Comparison of ENCODE assay signal across 8 mouse cellular contexts in the genomic region with DNA sequence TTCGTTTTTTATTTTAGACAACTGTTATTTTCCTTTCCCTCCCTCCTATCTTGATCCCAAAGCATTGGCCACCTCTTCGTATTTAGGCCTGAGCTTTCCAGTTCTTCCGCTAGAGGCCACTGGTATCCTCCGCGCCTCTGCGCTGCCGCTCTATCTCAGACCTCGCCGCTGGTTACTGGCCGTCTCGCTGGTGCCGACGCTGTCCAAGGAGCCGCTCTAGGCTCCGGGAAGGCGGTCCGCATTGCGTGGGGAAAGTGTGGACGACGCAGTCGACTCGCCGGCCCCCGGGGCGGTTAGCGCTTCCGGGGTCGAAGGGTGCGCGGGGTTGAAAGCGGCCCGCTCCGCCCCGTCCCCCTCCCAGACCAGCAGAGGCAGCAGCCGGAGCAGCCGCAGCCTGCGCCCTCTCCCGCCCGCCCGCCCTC. TPM values are rescaled to one million over a fixed set of nuclear protein-coding genes. Genes with fewer than 3 reads are reported as not detected.
DNase-seq lines count a peak whose midpoint lies in the region; ATAC-seq lines count a peak whose summit lies in the region.

A gene (plus strand): TSS at position 357 of the 422 bp plus-strand sequence.

- peak within 1 kb of the TSS; percentile 85 for H3K9ac ChIP-seq in hindbrain, embryonic 11.5 days (ENCODE audit: low read depth, low read length)

- H3K9me3 ChIP-seq in hindbrain, embryonic 11.5 days (ENCODE audit: control insufficient read depth, low read length), result no peaks in the 10 kb centered on the region

- ATAC-seq in hindbrain, embryonic 11.5 days (ENCODE audit: low FRiP score), result peak; percentile 99

- WGBS in hindbrain, embryonic 11.5 days, result 1% methylated on average over 32 of the region's 40 CpGs

- H3K4me3 ChIP-seq in hindbrain, embryonic 11.5 days (ENCODE audit: low read depth, low read length), result peak within 1 kb of the TSS; percentile 77

- DNase-seq in Muller cell, postnatal 12 days (ENCODE audit: inconsistent ontology term), result peak; percentile 99
- peak; percentile 98 for DNase-seq in cerebellum, adult 9-11 months
- peak; percentile 95 to 98 for DNase-seq in frontal cortex, adult 2 months (ENCODE audit: extremely low spot score in 1 of 2, low spot score in 1 of 2)
- peak; percentile 97 for DNase-seq in hindbrain, embryonic 11.5 days (ENCODE audit: low spot score)
- DNase-seq in layer of hippocampus, postnatal 10 days (ENCODE audit: low spot score in 2 of 2), result peak; percentile 93 to 96
- DNase-seq in lung, postnatal 10 days, result peak; percentile 98
- peak; percentile 96 for DNase-seq in ovary, postnatal 36 days (ENCODE audit: low spot score)
- DNase-seq in thymus, postnatal 25 days, result peak; percentile 95

- no peaks in the 10 kb centered on the region for H3K4me1 ChIP-seq in hindbrain, embryonic 11.5 days (replicated peaks; ENCODE audit: control insufficient read depth, insufficient read depth, low read length)

- H3K36me3 ChIP-seq in hindbrain, embryonic 11.5 days (ENCODE audit: control insufficient read depth, insufficient read depth, low read length), result peaks cover 8% of the 10 kb centered on the region

- peak within 1 kb of the TSS; percentile 96 for H3K27ac ChIP-seq in hindbrain, embryonic 11.5 days (ENCODE audit: low read depth, low read length)

- H3K27me3 ChIP-seq in hindbrain, embryonic 11.5 days (ENCODE audit: control insufficient read depth, insufficient read depth, low read length), result no peaks in the 10 kb centered on the region

- peak within 1 kb of the TSS; percentile 41 for H3K4me2 ChIP-seq in hindbrain, embryonic 11.5 days (replicated peaks; ENCODE audit: low read depth, low read length)

RNA-seq across cellular contexts. Expression of the gene that starts here (rescaled TPM):
- polyA plus RNA-seq in frontal cortex, adult 2 months (2012; rRNA removed), result 538 and 576 TPM in 2 replicates
- 238 and 273 TPM in 2 replicates for polyA plus RNA-seq in hindbrain, embryonic 11.5 days (2014; fragmentation: Nextera tagmentation; extraction: Ambion mirVana)
- 100 to 1,000 TPM; 418 to 481 TPM for total RNA-seq in layer of hippocampus, postnatal 10 days (2021)

Comparison
In these comparisons a context has a peak if more than half of its experiments do, and no peak if none do; other contexts are left out.
1. Peak in every context shown above with its lines: DNase-seq, ATAC-seq, H3K4me3 ChIP-seq and H3K27ac ChIP-seq.